Mouse (Mus musculus) left cerebral cortex, adult 8-10 months (tissue): ENCODE measurements at regions not wholly inside any gene's neighbourhood (a gene's known extent, or its start where the extent isn't known, plus 50 kb on each side); places are given as distances from the start of the nearest gene placed in this dataset.

Experiments
- DNase-seq, 2 experiments: peaks; one replicate each; pipeline ENCODE4 v3.0.0; 2022; ENCODE audit warnings: low spot score in 2 of 2

DNA sequence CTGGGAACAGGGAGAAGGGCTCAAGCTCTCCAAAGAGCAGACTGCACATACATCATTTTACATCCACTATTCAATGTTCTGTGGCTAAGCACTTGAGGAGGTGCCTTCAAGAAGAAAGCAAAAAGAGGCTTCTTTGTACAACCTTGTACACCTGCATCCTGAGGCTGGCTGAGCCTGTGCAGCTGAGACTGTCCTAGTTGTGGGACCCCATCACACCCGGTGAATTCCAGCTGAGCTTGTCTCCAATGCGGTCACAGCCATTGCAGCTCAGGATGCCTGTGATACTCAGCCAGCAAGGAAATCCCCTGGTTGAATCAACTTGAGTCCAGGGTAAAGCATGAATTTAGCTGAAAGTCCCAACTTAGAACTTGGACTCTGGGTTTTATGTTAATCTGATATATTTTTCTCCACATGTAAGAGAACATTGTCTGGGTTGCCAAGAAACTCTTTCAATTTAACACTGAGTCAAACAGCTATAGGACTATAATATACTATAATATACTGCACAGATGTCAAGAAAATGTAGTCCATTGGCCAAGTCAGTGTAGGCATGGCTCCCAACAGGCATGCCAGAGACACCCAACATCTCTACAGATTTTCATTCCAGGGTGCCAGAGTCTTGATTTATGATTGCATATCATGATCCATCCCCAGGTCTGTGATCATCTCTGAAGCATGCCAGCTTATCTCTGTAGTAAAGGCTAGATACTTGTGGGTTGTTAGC, 599.2 kb downstream of the Pard3 start:
- no peak for DNase-seq

DNA sequence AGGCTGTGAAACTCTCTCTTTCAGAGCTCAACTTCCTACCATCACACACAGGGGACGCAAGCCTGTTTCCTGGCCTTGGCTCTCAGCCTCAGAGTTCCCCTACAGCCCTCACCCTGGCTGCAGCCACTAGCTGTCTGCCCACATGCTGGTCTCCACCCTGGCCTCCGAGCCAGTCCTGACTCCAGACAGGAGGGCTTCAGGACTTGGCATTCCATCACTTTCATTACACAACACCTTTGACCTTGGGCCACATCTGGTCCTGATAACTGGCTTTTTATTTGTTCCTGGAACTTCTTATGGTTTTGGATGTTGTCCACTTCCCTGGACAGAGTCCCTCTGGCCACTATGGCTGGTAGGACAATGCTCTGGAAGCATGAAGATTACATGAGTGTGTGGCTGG, 602.9 kb downstream of the Pard3 start:
- DNase-seq, result no peak

GRCm38 (mm10) chr8:127668991-127669390, 605.3 kb downstream of the Pard3 start:
- no peak for DNase-seq

- DNase-seq, result no peak
These were observed 610.4 kb downstream of the Pard3 start for GRCm38 (mm10) chr8:127674063-127674462.

GRCm38 (mm10) chr8:127675377-127675776, 611.7 kb downstream of the Pard3 start:
- peak in 1 of 2 experiments; percentile 56 for DNase-seq

DNA sequence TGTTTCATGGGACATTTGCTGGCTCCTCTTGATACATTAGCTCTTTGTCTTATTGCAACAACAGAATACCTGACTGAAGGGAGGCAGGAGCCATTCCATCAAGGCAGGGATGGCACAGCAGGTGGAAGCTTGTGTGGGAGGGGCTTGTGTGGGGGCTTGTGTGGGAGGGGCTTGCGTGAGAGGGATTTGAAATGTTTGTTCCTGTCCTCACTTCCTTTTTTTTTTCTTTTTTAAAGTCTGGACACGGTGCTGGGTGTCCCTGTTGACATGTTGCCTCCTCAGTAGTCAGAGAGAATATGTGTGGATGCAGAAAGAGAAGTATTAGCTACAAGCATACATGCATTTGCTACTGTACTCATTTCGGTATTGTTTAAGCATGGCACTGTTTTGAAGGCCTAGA, 616.5 kb downstream of the Pard3 start:
- no peak for DNase-seq

DNA sequence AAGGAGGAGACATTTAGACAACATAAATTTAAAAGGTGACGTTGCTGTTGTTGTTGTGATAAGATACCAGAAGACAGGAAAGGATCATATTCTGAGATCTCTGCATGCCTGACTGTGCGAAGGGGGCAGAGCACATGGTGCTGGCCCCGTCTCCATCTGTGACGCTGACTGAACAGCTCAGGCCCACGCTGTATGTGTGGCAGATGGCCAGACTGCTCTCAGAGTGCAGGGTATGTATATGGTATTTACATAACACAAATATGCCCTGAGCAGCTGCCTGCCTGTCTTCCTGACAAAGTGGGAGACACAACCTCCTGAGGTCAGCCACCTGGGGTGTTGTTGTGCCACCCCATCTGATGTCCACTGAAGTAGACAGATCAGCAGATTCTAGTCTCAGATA, 620.5 kb downstream of the Pard3 start:
- peak in 1 of 2 experiments; percentile 43 for DNase-seq

GRCm38 (mm10) chr8:127690792-127691191, 627.1 kb downstream of the Pard3 start:
- no peak for DNase-seq

GRCm38 (mm10) chr8:127698404-127698803, 634.7 kb downstream of the Pard3 start:
- peak in 1 of 2 experiments; percentile 58 for DNase-seq

GRCm38 (mm10) chr8:127704406-127704805, 640.7 kb downstream of the Pard3 start:
- DNase-seq, result no peak

GRCm38 (mm10) chr8:127706051-127706835, 642.5 kb downstream of the Pard3 start:
- peak; percentile 40 to 91 for DNase-seq

- DNase-seq, result no peak
These were observed 645.7 kb downstream of the Pard3 start for GRCm38 (mm10) chr8:127709439-127709838.

DNA sequence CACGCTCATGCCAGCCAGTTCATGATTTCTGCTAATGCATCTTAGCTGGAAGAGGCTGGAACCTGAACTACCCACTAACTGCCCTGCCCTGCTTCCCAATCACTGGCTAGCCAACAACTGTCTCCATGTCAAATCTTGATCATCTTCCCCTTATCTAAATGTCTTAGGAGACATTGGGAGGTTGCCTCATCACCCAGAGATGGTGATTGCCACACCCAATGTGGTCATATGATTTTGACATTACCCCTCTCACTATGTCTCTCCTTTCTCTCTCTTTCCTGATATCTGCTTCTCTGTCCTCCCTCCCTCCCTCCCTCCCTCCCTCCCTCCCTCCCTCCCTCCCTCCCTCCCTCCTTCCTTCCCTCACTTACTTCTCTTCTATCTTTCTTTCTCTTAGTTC, 643.3 kb upstream of the Nrp1 start:
- DNase-seq, result no peak

GRCm38 (mm10) chr8:127717969-127718368, 640.4 kb upstream of the Nrp1 start:
- no peak for DNase-seq

DNA sequence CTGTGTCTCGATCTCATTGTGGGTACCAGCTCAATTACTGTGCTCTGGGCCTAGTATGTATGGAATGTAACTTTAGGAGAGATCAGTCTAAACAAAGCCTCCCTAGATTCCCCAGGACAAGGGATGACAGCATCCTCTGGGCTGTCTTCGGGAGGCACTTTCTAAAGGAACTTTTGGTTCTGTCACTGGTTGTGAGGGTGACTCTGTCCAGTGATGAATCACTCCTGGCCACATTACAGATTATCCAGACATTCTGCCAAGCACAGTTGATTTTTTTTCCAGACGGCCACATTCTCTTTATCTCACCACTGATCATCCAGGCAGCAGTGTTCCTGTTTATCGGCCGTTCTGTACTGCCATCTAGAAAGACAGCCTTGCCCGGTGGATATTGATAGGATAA, 638.5 kb upstream of the Nrp1 start:
- no peak for DNase-seq

DNA sequence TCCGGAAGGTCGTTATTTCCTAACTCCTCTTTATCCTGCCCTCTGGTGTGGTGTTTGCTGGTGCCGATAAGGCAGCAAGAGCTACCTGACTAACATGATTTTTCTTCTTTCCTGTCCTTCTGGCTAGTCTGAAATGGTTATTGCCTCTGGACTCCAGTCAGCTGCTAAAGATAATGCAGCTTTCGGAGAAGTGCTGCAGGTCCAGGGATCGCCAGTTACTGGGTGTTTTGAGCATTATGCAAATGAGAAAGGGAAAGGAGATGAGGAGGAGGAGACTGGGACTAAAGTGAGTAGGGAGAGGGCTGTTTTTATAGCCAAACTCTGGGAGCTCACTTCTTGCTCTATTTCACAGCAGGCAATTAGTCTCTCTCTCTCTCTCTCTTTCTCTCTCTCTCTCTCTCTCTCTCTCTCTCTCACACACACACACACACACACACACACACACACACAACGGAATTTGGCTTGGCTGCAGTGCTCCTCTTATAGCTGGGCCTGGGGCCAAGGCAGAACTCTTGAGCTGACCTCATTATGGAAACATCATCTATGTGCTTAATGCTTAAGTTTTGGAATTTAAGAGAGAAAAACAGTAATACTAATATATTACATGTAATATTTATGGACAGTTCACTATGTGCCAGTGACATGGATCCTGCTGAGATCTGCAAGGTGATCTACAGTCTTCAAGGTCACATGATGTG, 637.7 kb upstream of the Nrp1 start:
- DNase-seq, result no peak

DNA sequence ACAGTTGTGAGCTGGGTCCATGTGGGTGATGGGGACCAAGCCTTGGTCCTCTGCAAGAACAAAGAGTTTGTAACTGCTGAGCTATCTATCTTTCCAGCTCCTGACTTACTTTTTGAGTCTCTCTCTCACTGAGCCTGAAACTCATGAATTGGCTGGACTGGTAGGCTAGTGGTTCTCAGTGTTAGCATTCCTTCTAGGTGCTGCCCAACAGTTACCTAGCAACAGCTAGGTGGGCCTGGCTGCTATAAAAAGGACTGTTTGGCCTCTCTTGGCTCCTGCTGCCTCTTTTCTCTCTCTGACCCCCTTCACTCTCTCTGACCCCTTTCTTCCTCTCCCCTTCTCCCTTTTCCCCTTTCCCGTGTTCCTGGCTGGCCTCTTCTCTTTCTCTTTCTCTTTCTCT, 636.8 kb upstream of the Nrp1 start:
- no peak for DNase-seq

DNA sequence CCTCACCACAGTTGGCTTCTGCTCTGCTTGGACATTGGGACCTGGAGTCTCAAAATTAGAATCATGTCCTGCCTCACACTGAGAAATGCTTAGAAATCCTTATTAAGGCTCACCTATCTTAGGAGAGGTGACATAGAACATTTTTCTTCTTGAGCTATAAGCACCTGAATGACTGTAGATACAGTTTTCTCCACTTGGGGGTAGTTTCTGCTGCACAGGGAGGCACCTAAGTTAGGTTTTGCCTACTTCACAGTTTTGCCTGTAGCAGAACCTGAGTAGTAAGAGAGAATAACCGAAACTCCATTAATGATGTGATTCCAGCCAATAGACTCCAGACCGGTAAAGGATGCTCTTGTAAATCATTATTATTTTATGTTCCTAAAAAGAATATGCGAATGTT, 624.3 kb upstream of the Nrp1 start:
- no peak for DNase-seq

- DNase-seq, result no peak
These were observed 616.2 kb upstream of the Nrp1 start for GRCm38 (mm10) chr8:127742236-127742635.

DNA sequence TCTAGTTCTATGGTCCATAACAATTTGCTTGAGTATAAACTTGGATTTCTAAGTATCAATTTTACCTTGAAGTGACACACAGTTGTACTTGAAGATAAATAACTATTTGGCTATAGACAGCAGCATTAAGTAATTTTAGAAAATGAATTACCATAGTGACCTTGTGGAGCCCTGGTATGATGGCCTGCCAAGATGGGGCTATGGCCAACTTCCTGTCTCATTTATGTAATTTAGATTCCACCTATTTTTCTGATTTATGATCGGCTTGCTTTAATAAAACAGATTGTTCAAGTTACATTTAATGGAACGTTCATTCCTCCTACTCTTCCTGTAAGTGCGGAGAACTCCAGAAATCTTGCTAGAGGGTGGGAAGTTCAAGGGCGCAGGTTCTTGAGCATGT, 613.2 kb upstream of the Nrp1 start:
- DNase-seq, result no peak

DNA sequence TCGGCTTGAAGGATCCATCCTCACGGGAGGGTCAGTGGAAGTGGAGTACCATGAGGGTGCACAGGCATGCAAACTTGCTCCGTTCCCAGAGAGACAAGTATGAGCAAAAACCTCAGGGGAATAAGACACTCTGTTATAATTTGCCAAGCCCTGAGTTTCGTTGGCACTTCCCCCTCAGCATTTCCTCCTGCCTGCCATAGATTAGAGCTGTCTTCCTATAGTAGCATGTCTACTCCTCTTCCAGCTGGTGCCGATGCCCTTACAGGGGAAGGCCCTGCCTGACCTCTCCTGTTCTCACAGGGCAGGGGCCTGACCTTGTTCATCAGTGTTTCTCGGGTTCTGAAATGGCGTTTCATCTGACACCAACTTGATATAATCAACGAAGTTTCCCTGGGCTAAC, 611.9 kb upstream of the Nrp1 start:
- no peak for DNase-seq

DNA sequence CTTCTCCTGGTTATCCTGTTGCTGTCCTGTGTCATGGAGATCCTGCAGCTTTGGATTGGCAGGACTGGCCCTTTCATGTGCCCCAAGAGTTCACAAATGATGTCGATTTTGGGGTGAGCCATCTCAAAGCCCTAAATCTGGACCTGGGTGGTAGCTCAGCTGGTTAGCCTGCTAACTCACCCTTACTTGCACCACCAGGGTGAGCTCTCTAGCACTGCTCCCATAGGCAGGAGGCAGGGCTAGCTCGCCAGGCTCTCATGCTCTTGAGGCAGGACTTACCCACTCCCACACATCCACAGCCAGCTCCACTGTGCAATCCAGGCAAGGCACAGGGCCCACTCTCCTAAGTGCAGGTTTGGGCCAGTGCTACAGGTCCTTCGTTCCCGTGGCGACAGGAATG, 605.5 kb upstream of the Nrp1 start:
- no peak for DNase-seq
